Mouse (Mus musculus) left cerebral cortex, postnatal 4 days (tissue): ENCODE measurements around the gene Apbb1ip. TPM values are rescaled to one million over a fixed set of nuclear protein-coding genes. Genes with fewer than 3 reads are reported as not detected.

ENCODE experiments used
- DNase-seq: peaks from one replicate; pipeline ENCODE4 v3.0.0-alpha.2; 2022
- intact Hi-C: fragments of 180-260 bp; cut with DNase I; formaldehyde crosslinking; loops from one replicate; pipeline ENCODE4 v1.15.1; 2025
- total RNA-seq, 2 experiments: library from RNA; stranded (reverse); gene quantifications; 2 replicates each; pipeline ENCODE4 v1.2.3; 2021

Apbb1ip gene
- total RNA-seq, 2 experiments from 2014 or later = 3.2 TPM

DNA sequence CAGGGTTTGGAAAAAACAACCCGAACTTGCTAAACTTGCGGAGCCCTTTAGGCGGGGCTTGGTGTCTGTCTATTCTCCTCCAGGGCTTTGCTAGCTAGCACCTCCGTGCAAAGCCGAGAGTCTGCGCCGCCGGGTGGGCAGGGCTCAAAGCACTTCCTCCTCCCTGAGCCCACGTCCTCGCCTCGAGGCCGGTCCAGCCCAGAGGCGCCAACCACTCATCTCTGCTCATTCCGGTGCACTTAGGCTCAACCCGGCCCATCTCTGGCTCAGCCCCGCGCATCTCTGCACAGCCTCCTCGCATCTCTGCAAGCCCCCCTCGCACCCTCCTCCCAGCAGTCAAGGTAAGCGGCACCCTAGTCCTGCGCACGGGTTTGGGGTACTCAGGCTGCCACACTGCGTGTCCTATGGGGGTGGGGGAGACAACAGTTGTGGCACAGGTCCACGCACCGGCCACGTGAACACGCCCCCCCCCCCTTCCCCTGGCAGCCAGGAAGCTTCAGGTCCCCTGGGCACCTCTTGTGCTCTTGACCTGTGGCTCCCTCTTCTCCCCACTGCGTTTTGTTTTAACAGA lies 372 bp downstream of the Apbb1ip start:
- intact Hi-C loops = no loop called here

DNA sequence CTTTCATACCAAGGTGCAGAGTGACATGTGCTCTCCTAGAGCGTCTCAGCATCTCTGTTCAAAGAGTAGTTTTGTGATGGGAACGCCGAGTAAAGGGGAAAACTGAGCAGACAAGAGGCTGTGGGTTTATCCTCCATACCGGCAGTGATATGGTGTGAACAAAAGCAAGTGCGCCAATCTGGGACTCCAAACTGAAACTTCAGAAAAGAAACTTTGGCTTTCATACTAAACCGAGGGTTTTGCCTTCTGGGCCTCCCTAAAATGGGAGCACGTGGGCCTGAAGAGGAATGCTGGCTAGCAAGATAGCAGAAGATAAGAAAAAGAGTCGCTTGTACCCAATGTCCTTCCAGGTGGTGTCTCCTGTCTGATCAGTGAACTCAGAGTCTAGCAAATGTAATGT lies 1.3 kb downstream of the Apbb1ip start:
- DNase-seq = no peak
- intact Hi-C loops = no loop called here

More for the DNA sequence above, 372 bp downstream of the Apbb1ip start:
- peak; percentile 59 for DNase-seq

DNA sequence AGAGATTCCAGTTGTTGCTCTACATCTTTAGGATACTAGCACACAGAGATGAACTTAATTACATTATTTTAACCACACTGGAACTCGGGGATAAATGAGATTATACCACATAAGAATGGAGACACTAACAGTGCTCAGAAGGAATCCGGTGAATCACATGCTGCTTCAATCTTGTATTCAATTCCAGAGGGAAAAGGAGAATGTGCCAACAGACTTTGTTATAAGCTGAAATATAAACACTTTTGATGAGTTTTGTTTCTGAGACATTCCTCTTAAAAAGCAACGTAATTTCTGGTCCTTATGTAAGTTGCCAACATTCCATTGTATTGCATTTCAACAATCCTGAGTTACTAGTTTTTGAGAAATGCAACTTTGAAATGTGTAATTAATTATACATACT lies 1.8 kb downstream of the Apbb1ip start:
- no peak for DNase-seq
- intact Hi-C loops = no loop called here

DNA sequence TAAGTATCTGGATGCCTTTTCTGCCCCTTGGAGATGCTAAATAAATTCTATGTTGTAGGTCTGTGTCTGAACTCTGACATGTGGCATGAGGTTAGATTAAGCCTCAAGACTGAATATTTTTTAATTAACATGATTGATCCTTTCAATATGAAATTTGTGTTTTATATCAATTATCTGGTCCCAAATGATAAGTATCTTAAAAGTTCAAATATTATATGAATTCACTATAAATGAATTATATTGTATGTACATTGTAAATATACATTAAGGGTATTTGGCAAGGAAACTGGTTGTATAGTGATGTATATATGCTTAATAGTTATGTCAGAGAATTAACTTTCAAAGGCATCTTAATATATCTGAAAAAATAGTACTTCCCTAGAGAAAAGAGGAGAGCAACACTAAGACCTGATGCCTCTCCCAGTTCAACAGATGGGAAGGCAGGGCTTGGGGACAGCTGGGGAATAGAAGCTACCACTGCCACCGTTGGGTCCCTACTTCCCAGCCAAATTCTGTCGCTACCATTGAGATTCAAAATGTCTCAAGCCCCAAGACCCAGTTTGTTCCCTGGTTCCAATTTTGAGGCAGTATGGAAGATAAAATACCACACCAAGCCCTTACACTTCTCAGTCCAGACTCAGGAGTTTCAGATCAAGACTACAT lies 2.8 kb downstream of the Apbb1ip start:
- DNase-seq = peak; percentile 32
- intact Hi-C loops = no loop called here

GRCm38 (mm10) chr2:22777757-22778156 lies 3.9 kb downstream of the Apbb1ip start:
- intact Hi-C loops = no loop called here

DNA sequence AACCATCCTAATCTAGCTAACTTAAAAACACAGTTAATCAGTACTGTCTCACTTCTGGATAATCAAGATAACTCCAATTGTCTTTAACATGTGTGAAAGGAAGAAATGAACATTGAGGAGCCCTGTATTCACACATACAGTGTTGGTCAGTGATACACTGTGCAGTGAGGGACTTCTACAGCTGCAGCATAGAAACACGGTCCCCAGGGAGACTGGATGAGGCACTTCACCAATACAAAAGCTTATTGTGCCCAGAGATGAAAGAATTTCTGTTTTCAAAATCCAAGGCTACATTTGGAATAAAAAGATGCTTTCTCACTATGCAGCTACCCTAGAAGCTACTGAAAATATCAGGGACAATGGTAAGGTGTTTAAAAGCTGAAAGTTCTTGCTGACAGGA lies 7.0 kb downstream of the Apbb1ip start:
- intact Hi-C loops = no loop called here
- DNase-seq = no peak

More at GRCm38 (mm10) chr2:22777757-22778156, 3.9 kb downstream of the Apbb1ip start:
- DNase-seq = no peak

DNA sequence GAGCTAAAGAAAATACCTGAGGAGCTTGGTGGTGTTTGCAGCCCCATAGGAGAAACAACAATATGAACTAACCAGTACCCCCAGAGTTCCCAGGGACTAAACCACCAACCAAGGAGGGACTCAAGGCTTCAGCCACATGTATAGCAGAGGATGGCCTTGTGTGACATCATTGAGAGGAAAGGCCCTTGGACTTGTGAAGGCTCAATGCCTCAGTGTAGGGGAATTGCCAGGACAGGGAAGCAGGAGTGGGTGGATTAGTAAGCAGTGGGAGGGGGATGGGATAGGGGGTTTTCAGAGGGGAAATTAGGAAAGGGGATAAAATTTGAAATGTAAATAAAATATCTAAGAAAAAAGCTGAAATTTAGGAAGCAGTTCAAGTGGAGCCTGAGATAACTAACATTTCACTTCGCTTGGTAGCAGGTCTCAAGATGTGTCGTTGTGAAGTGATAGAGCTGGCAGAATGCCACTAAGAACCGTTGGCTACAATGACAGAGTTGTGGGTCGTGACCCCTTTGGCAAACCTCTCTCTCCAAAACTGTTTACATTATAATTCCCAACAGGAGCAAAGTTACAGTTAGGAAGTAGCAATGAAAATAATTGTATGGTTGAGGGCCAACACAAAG lies 7.6 kb downstream of the Apbb1ip start:
- no peak for DNase-seq
- intact Hi-C loops = no loop called here

GRCm38 (mm10) chr2:22782057-22782456 lies 8.2 kb downstream of the Apbb1ip start:
- DNase-seq = no peak

GRCm38 (mm10) chr2:22783137-22783638 lies 9.3 kb downstream of the Apbb1ip start:
- intact Hi-C loops = no loop called here
- DNase-seq = no peak

More at GRCm38 (mm10) chr2:22782057-22782456, 8.2 kb downstream of the Apbb1ip start:
- intact Hi-C loops = no loop called here

- intact Hi-C loops = no loop called here
- DNase-seq = no peak
These were observed 10.3 kb downstream of the Apbb1ip start for GRCm38 (mm10) chr2:22784186-22784585.

GRCm38 (mm10) chr2:22784771-22785170 lies 10.9 kb downstream of the Apbb1ip start:
- intact Hi-C loops = no loop called here
- DNase-seq = no peak

DNA sequence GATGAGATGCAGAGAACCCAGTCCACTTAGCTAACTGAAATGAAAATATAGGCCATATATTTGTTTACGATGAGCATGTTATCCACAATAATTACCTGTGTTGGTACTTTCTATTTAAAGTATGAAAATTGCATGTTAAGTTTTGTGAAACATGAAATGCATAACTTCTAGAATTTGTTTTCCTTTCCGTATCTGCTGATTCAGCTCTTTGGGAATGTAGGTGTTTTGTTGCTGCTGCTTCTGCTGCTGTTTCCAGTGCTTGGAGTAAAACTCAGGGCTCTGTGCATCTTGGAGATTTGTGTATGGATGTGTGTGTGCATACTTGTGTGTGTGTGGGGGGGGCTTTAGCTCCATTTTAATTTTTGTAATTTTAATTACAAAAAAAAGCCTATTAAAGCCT lies 14.8 kb downstream of the Apbb1ip start:
- intact Hi-C loops = no loop called here
- DNase-seq = no peak

- no peak for DNase-seq
- intact Hi-C loops = no loop called here
These were observed 15.7 kb downstream of the Apbb1ip start for GRCm38 (mm10) chr2:22789576-22789975.

DNA sequence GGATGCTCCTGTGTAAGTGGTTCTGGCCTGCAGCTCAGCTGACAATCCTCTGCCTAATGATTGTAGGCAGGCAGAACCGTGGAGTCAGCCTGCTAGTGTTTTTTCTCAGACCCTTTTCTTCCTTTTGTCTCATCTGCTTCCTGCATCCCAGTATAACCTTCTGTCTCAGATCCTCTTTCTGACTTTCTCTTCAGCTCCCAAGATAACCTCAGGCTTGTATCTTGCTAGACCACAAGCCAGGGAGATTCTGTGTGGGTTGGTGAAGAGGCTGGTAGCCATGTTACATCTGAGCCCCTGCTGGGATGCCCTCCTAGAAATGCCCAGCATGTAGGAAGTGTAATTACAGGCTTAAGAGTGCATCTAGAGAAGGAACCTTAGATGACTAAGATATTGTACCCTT lies 16.5 kb downstream of the Apbb1ip start:
- intact Hi-C loops = no loop called here
- no peak for DNase-seq

- intact Hi-C loops = no loop called here
- DNase-seq = no peak
These were observed 21.2 kb downstream of the Apbb1ip start for GRCm38 (mm10) chr2:22795087-22795486.

- intact Hi-C loops = no loop called here
- no peak for DNase-seq
These were observed 22.6 kb downstream of the Apbb1ip start for GRCm38 (mm10) chr2:22796487-22796886.

- DNase-seq = no peak
- intact Hi-C loops = no loop called here
These were observed 25.6 kb downstream of the Apbb1ip start for GRCm38 (mm10) chr2:22799430-22800041.

DNA sequence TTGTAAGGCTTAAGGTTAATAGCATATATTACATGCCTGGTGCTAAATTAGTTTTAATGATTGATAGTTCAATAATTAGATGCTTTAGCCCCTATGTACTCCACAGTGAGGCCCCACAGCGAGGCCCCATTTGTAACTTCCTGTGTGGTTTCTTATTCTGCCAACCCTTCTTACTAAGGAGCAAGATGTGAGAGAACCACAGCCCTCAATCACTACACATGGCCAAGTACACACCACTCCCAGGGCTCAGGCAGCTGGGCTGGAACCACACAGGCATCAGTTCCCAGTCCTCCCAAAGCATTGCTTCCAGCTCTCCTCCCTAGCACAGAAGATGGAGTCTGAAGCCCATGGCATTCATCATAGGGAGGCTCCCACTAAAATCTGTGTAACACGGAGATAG lies 31.7 kb downstream of the Apbb1ip start:
- intact Hi-C loops = no loop called here
- DNase-seq = no peak

DNA sequence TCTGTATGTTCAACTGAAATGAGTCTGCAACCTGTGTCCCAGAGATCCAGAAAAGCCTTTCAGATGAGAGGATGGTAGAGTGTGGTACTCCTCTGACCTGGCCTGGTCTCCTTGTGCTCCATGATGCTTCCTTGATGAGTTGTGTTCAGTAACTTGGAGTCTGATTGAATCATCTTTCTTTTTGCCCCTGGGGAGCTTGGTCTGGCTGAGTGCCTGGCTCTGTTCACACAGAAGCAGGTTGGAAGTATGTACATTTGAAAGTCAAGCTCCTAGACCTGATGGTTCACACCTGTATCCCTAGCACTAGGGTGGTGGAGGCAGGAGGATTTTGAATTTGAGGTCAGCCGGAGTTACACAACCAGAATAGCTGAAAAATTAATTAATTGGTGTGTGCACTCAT lies 32.7 kb downstream of the Apbb1ip start:
- intact Hi-C loops = no loop called here

GRCm38 (mm10) chr2:22807312-22807711 lies 33.4 kb downstream of the Apbb1ip start:
- intact Hi-C loops = no loop called here
- DNase-seq = no peak

More for the DNA sequence above, 32.7 kb downstream of the Apbb1ip start:
- no peak for DNase-seq

GRCm38 (mm10) chr2:22810851-22811250 lies 37.0 kb downstream of the Apbb1ip start:
- intact Hi-C loops = no loop called here
- no peak for DNase-seq

GRCm38 (mm10) chr2:22811466-22811865 lies 37.6 kb downstream of the Apbb1ip start:
- intact Hi-C loops = no loop called here
- DNase-seq = no peak
